Mouse (Mus musculus): Measurements from ENCODE around the gene Hist1h1c. TPM values are rescaled to one million over a fixed set of nuclear protein-coding genes. Genes with fewer than 3 reads are reported as not detected.

Hist1h1c gene
- polyA plus RNA-seq, 1 experiment: 40.7 TPM

Other genes with a start within 250 kb of the Hist1h1c start
- gene Btn2a2, start 250.0 kb upstream of the Hist1h1c start, polyA plus RNA-seq (2012; rRNA removed): 0.38 and 0.46 TPM in 2 replicates
- 26.6 and 33.5 TPM in 2 replicates for gene Hist1h4h, start 207.8 kb upstream of the Hist1h1c start, polyA plus RNA-seq (2012; rRNA removed)
- 3.9 and 9.2 TPM in 2 replicates for gene Hist1h2af, start 204.9 kb upstream of the Hist1h1c start, polyA plus RNA-seq (2012; rRNA removed)
- gene Hist1h3g, start 203.4 kb upstream of the Hist1h1c start, polyA plus RNA-seq (2012; rRNA removed): 0.46 and 0.82 TPM in 2 replicates
- gene Hist1h2bh, start 195.4 kb upstream of the Hist1h1c start, polyA plus RNA-seq (2012; rRNA removed): 0.15 and 0.44 TPM in 2 replicates
- gene Hist1h3f, start 194.8 kb upstream of the Hist1h1c start, polyA plus RNA-seq (2012; rRNA removed): 0.22 and 0.59 TPM in 2 replicates
- gene Hist1h4f, start 187.2 kb upstream of the Hist1h1c start, polyA plus RNA-seq (2012; rRNA removed): 2.8 and 3.7 TPM in 2 replicates
- 0.14 and 0.19 TPM in 2 replicates for gene Hist1h1d, start 185.5 kb upstream of the Hist1h1c start, polyA plus RNA-seq (2012; rRNA removed)
- 2.2 and 3.3 TPM in 2 replicates for gene Hist1h3e, start 176.4 kb upstream of the Hist1h1c start, polyA plus RNA-seq (2012; rRNA removed)
- 0.56 and 1.7 TPM in 2 replicates for gene Hist1h2ae, start 167.6 kb upstream of the Hist1h1c start, polyA plus RNA-seq (2012; rRNA removed)
- gene Hist1h2bg, start 167.4 kb upstream of the Hist1h1c start, polyA plus RNA-seq (2012; rRNA removed): 9.7 and 10.4 TPM in 2 replicates
- 0.80 and 1.6 TPM in 2 replicates for gene Hist1h2bf, start 164.6 kb upstream of the Hist1h1c start, polyA plus RNA-seq (2012; rRNA removed)
- gene Hist1h2ad, start 164.4 kb upstream of the Hist1h1c start, polyA plus RNA-seq (2012; rRNA removed): 1.6 and 1.9 TPM in 2 replicates
- 2.8 and 3.4 TPM in 2 replicates for gene Hist1h3d, start 163.0 kb upstream of the Hist1h1c start, polyA plus RNA-seq (2012; rRNA removed)
- 3.4 and 4.3 TPM in 2 replicates for gene Hist1h4d, start 157.2 kb upstream of the Hist1h1c start, polyA plus RNA-seq (2012; rRNA removed)
- gene Hist1h2be, start 117.7 kb upstream of the Hist1h1c start, polyA plus RNA-seq (2012; rRNA removed): 4.3 and 4.7 TPM in 2 replicates
- 2.8 and 3.3 TPM in 2 replicates for gene Hist1h1e, start 116.2 kb upstream of the Hist1h1c start, polyA plus RNA-seq (2012; rRNA removed)
- gene Hist1h2ac, start 54.9 kb upstream of the Hist1h1c start, polyA plus RNA-seq (2012; rRNA removed): 1.7 and 2.1 TPM in 2 replicates
- gene Hist1h2bc, start 54.6 kb upstream of the Hist1h1c start, polyA plus RNA-seq (2012; rRNA removed): 154 and 172 TPM in 2 replicates
- not detected in 2 replicates for gene Hist1h1t, start 43.0 kb upstream of the Hist1h1c start, polyA plus RNA-seq (2012; rRNA removed)
- 3.1 and 3.3 TPM in 2 replicates for gene Hist1h4c, start 40.4 kb upstream of the Hist1h1c start, polyA plus RNA-seq (2012; rRNA removed)
- 3.8 and 4.4 TPM in 2 replicates for gene Hfe, start 28.0 kb upstream of the Hist1h1c start, polyA plus RNA-seq (2012; rRNA removed)
- gene Hist1h3c, start 6.8 kb downstream of the Hist1h1c start, polyA plus RNA-seq (2012; rRNA removed): 0.24 and 0.46 TPM in 2 replicates
- 0.74 and 1.3 TPM in 2 replicates for gene Hist1h2bb, start 7.9 kb downstream of the Hist1h1c start, polyA plus RNA-seq (2012; rRNA removed)
- gene Hist1h2ab, start 12.3 kb downstream of the Hist1h1c start, polyA plus RNA-seq (2012; rRNA removed): 0.82 and 2.8 TPM in 2 replicates
- gene Hist1h3b, start 13.5 kb downstream of the Hist1h1c start, polyA plus RNA-seq (2012; rRNA removed): 0.76 and 1.1 TPM in 2 replicates
- 2.9 and 4.5 TPM in 2 replicates for gene Hist1h4b, start 18.2 kb downstream of the Hist1h1c start, polyA plus RNA-seq (2012; rRNA removed)
- gene Hist1h4a, start 22.4 kb downstream of the Hist1h1c start, polyA plus RNA-seq (2012; rRNA removed): 3.8 and 4.6 TPM in 2 replicates
- 0.86 and 1.2 TPM in 2 replicates for gene Hist1h3a, start 23.6 kb downstream of the Hist1h1c start, polyA plus RNA-seq (2012; rRNA removed)
- 0.36 and 0.58 TPM in 2 replicates for gene Hist1h1a, start 24.9 kb downstream of the Hist1h1c start, polyA plus RNA-seq (2012; rRNA removed)
- gene Trim38, start 31.1 kb downstream of the Hist1h1c start, polyA plus RNA-seq (2012; rRNA removed): 0.24 and 0.40 TPM in 2 replicates
- gene Slc17a2, start 68.2 kb downstream of the Hist1h1c start, polyA plus RNA-seq (2012; rRNA removed): 0.02 and 0.04 TPM in 2 replicates
- gene Slc17a3, start 100.6 kb downstream of the Hist1h1c start, polyA plus RNA-seq (2012; rRNA removed): not detected in 2 replicates
- not detected in 2 replicates for gene Slc17a1, start 128.9 kb downstream of the Hist1h1c start, polyA plus RNA-seq (2012; rRNA removed)
- not detected in 2 replicates for gene Slc17a4, start 176.2 kb downstream of the Hist1h1c start, polyA plus RNA-seq (2012; rRNA removed)
- not detected in 2 replicates for gene Hist1h2ba, start 195.3 kb downstream of the Hist1h1c start, polyA plus RNA-seq (2012; rRNA removed)
- gene Hist1h2aa, start 195.7 kb downstream of the Hist1h1c start, polyA plus RNA-seq (2012; rRNA removed): not detected in 2 replicates